Mouse (Mus musculus) embryonic fibroblast, embryonic 13.5 days (primary cell): ENCODE data around the gene Slc44a3.

ENCODE experiments used
- CTCF ChIP-seq: IDR thresholded peaks from 2 replicates; pipeline ENCODE4 v1.5.1; 2011; ENCODE audit warnings: mild to moderate bottlenecking, control low read depth, low read length, moderate library complexity, borderline replicate concordance; ENCODE audit not compliant: insufficient read depth
- POLR2A ChIP-seq: IDR thresholded peaks from 2 replicates; pipeline ENCODE4 v1.6.1; 2011; ENCODE audit warnings: low read depth, mild to moderate bottlenecking, control low read depth, low read length, moderate library complexity

- TF ChIP-seq CTCF (no peak), POLR2A (no peak)
Measured at GRCm38 (mm10) chr3:121444414-121444813, 87.8 kb downstream of the Slc44a3 start.
